Mouse (Mus musculus): ENCODE data around the gene Ppp1r3a. TPM values are rescaled to one million over a fixed set of nuclear protein-coding genes. Genes with fewer than 3 reads are reported as not detected.

The Ppp1r3a gene
- 0.19 and 0.78 TPM in 2 replicates for polyA plus RNA-seq (2015; fragmentation: Nextera tagmentation; extraction: Ambion mirVana)

- Histone ChIP-seq H3K9me3 (no peaks in the 10 kb centered on the region), H3K4me3 (replicated peaks) (no peak within 1 kb of the TSS)
Measured at GRCm38 (mm10) chr6:14754901-14755591, at the start of gene Ppp1r3a. TSS of gene Ppp1r3a (minus strand) at chr6:14755274.

GRCm38 (mm10) chr6:14787157-14787938 is 32.3 kb upstream of the Ppp1r3a start:
- Histone ChIP-seq H3K36me3 (no peaks in the 10 kb centered on the region), H3K4me2 (no peak overlapping the region), H3K9me3 (no peaks in the 10 kb centered on the region), H3K27me3 (replicated peaks) (no peaks in the 10 kb centered on the region), H3K4me3 (replicated peaks) (no peak overlapping the region), H3K9ac (no peak overlapping the region), H3K27ac (peak overlapping the region; percentile 26; the same call in 1 of the 2 replicates), H3K4me1 (no peaks in the 10 kb centered on the region)
- 84% methylated on average over 1 of the region's 1 CpGs for WGBS
- ATAC-seq (ENCODE audit: insufficient read depth, low FRiP score, low read depth), result peak; percentile 92

More at GRCm38 (mm10) chr6:14754901-14755591, at the start of gene Ppp1r3a:
- WGBS, result 78% methylated on average over 7 of the region's 7 CpGs
- Histone ChIP-seq H3K9ac (no peak within 1 kb of the TSS), H3K36me3 (no peaks in the 10 kb centered on the region), H3K27ac (no peak within 1 kb of the TSS), H3K4me1 (no peaks in the 10 kb centered on the region), H3K4me2 (no peak within 1 kb of the TSS), H3K27me3 (replicated peaks) (no peaks in the 10 kb centered on the region)
- no peak for ATAC-seq (ENCODE audit: insufficient read depth, low FRiP score, low read depth)

DNA sequence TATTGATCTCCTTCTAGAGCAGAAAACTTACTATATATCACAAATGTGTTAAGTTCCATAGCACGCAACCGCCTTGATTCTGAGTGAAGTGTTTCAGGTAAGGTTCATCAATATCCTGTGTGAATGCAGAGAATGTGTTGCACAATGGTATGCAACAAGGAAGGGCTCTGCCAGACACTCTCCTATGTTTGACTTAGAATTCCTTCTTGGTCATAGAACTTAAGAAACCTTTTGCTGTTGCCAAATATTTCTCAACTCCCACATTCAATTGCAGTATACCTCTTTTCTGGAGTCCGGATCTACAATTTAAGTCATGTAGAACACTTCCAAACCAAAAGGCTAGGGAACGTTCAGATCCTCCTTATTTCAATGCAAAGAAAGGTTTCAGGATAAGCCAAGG is 22.8 kb upstream of the Ppp1r3a start:
- Histone ChIP-seq H3K4me1 (no peaks in the 10 kb centered on the region), H3K9me3 (no peaks in the 10 kb centered on the region), H3K4me2 (no peak overlapping the region), H3K27ac (no peak overlapping the region), H3K36me3 (no peaks in the 10 kb centered on the region), H3K27me3 (replicated peaks) (no peaks in the 10 kb centered on the region), H3K4me3 (replicated peaks) (no peak overlapping the region), H3K9ac (no peak overlapping the region)
- 87% methylated on average over 4 of the region's 4 CpGs for WGBS
- ATAC-seq (ENCODE audit: insufficient read depth, low FRiP score, low read depth), result no peak

GRCm38 (mm10) chr6:14771717-14772116 is 16.6 kb upstream of the Ppp1r3a start:
- WGBS, result 76% methylated on average over 2 of the region's 2 CpGs
- H3K9me3 ChIP-seq, result no peaks in the 10 kb centered on the region
- no peaks in the 10 kb centered on the region for H3K27me3 ChIP-seq (replicated peaks)
- no peaks in the 10 kb centered on the region for H3K4me1 ChIP-seq
- no peak overlapping the region for H3K4me3 ChIP-seq (replicated peaks)
- no peak for ATAC-seq (ENCODE audit: insufficient read depth, low FRiP score, low read depth)
- no peak overlapping the region for H3K9ac ChIP-seq
- no peak overlapping the region for H3K27ac ChIP-seq
- H3K4me2 ChIP-seq, result no peak overlapping the region
- H3K36me3 ChIP-seq, result no peaks in the 10 kb centered on the region

DNA sequence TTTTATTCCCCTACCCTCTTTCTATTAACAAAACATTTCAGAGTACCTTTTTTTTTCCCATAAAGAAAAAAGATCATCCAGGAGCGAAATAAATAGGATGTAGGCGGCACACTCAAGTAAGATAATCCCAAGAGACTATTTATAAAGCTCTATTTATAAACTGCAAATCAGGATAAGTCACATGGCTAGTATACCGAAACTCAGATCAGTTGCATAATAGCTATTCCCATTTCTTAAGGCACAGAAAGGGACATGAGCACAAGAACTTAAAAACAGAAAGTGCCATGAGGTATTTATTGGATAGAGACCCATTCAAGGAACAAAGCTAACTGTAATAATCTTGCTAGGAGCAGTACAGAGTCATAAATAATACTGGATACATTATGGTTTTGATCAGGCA is 2.4 kb upstream of the Ppp1r3a start:
- H3K36me3 ChIP-seq, result no peaks in the 10 kb centered on the region
- ATAC-seq (ENCODE audit: insufficient read depth, low FRiP score, low read depth), result no peak
- WGBS, result 64% methylated on average over 3 of the region's 3 CpGs

DNA sequence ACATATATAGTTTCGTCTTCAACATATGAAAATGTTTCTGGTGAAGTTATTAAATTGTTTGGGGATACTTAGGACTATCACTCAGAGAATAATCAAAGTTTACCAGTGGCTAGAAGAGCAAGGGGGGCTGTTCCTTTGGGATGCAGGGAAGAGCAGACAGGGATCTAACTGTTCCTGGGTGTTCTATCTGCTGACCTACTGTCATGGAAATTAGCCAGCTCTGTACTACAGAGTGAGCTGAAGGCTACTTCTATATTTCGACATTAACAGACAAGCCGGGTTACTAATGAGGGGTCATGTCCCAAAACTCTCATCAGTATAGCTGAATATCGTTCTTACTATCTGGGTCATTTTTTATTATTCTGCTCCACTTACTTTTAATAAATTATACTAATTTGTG is 1.6 kb downstream of the Ppp1r3a start:
- H3K4me2 ChIP-seq, result no peak overlapping the region
- no peaks in the 10 kb centered on the region for H3K27me3 ChIP-seq (replicated peaks)
- H3K36me3 ChIP-seq, result no peaks in the 10 kb centered on the region
- no peaks in the 10 kb centered on the region for H3K9me3 ChIP-seq
- WGBS, result 66% methylated on average over 4 of the region's 4 CpGs
- no peaks in the 10 kb centered on the region for H3K4me1 ChIP-seq
- H3K9ac ChIP-seq, result no peak overlapping the region
- no peak overlapping the region for H3K4me3 ChIP-seq (replicated peaks)
- no peak for ATAC-seq (ENCODE audit: insufficient read depth, low FRiP score, low read depth)
- H3K27ac ChIP-seq, result no peak overlapping the region

More for the DNA sequence above, 2.4 kb upstream of the Ppp1r3a start:
- Histone ChIP-seq H3K9ac (no peak overlapping the region), H3K4me3 (replicated peaks) (no peak overlapping the region), H3K27ac (no peak overlapping the region), H3K4me2 (no peak overlapping the region), H3K27me3 (replicated peaks) (no peaks in the 10 kb centered on the region), H3K9me3 (no peaks in the 10 kb centered on the region), H3K4me1 (no peaks in the 10 kb centered on the region)

DNA sequence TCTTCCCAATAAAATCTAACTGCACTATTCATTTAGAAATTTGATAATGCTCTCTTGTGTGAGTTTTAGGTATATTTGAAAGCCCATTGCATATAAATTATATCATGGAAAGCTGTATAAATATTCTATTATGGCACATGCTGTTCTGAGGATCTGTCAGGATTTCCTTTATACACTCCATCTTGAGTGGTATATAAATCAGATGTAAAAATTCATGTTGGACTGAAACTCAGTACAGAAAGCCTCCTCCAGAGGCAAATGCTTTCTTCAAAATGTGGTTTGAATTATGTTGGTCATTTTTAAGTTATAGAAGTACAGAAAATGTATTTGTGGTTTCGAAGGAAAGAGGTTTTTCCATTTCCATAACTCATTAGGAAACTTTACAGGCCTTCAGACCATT is 2.9 kb downstream of the Ppp1r3a start:
- ATAC-seq (ENCODE audit: insufficient read depth, low FRiP score, low read depth), result no peak
- H3K4me2 ChIP-seq, result no peak overlapping the region
- H3K27me3 ChIP-seq (replicated peaks), result no peaks in the 10 kb centered on the region
- 50% methylated on average over 1 of the region's 1 CpGs for WGBS
- no peak overlapping the region for H3K27ac ChIP-seq
- H3K4me3 ChIP-seq (replicated peaks), result no peak overlapping the region
- H3K36me3 ChIP-seq, result no peaks in the 10 kb centered on the region
- H3K9ac ChIP-seq, result no peak overlapping the region
- H3K4me1 ChIP-seq, result no peaks in the 10 kb centered on the region
- no peaks in the 10 kb centered on the region for H3K9me3 ChIP-seq

DNA sequence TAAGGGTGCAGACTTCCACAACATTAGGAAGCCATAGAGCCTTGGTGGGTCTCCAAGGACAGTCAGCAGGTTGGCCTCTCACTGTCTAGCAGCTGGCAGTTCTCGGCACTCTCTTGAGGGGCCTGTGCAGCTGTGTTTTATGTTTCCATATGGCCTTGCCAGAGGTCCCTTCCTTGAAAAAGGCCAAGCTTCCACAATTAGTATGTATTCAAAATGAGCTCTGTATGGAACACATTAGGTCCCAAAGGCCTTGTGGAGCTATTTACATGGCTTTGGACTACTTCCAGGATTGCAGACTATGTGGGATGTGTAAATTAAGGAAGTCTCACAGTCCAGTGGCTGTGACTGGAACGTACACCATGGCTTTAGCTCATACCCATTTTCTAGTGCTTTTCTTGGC is 8.1 kb downstream of the Ppp1r3a start:
- Histone ChIP-seq H3K27me3 (replicated peaks) (no peaks in the 10 kb centered on the region), H3K4me3 (replicated peaks) (no peak overlapping the region), H3K4me2 (no peak overlapping the region), H3K36me3 (no peaks in the 10 kb centered on the region), H3K9ac (no peak overlapping the region), H3K4me1 (no peaks in the 10 kb centered on the region), H3K27ac (no peak overlapping the region), H3K9me3 (no peaks in the 10 kb centered on the region)
- no peak for ATAC-seq (ENCODE audit: insufficient read depth, low FRiP score, low read depth)
- 62% methylated on average over 2 of the region's 2 CpGs for WGBS

GRCm38 (mm10) chr6:14736017-14736416 is 19.1 kb downstream of the Ppp1r3a start:
- no peaks in the 10 kb centered on the region for H3K9me3 ChIP-seq
- H3K36me3 ChIP-seq, result no peaks in the 10 kb centered on the region
- no peak overlapping the region for H3K27ac ChIP-seq
- H3K4me3 ChIP-seq (replicated peaks), result no peak overlapping the region
- no peaks in the 10 kb centered on the region for H3K4me1 ChIP-seq
- H3K9ac ChIP-seq, result no peak overlapping the region
- 86% methylated on average over 2 of the region's 2 CpGs for WGBS
- ATAC-seq (ENCODE audit: insufficient read depth, low FRiP score, low read depth), result no peak
- no peaks in the 10 kb centered on the region for H3K27me3 ChIP-seq (replicated peaks)
- H3K4me2 ChIP-seq, result no peak overlapping the region

DNA sequence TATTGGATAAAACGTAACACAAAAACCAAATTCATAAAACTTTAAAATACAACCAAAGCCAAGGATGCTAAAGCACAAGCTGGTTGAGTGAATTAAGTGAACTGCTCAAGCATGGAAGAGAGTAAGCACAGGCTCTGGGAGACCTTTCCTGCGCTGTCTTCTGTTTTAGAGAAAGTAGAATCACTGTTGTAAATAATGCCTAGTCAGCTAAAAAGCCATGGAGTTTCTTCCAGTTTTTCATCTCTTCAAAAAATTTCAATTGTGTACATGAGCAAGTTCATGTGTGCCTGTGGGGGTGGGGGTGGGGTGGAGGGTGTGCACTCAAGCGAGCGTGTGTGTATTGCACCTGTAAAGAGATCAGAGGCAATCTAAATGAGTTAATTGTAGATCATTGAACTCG is 24.1 kb downstream of the Ppp1r3a start:
- ATAC-seq (ENCODE audit: insufficient read depth, low FRiP score, low read depth), result no peak
- H3K4me2 ChIP-seq, result no peak overlapping the region
- no peaks in the 10 kb centered on the region for H3K9me3 ChIP-seq
- no peak overlapping the region for H3K27ac ChIP-seq
- no peaks in the 10 kb centered on the region for H3K27me3 ChIP-seq (replicated peaks)
- 75% methylated on average over 5 of the region's 5 CpGs for WGBS
- no peaks in the 10 kb centered on the region for H3K36me3 ChIP-seq
- no peak overlapping the region for H3K9ac ChIP-seq
- no peaks in the 10 kb centered on the region for H3K4me1 ChIP-seq
- no peak overlapping the region for H3K4me3 ChIP-seq (replicated peaks)

GRCm38 (mm10) chr6:14720772-14721414 is 34.2 kb downstream of the Ppp1r3a start:
- Histone ChIP-seq H3K4me1 (no peaks in the 10 kb centered on the region), H3K9ac (no peak overlapping the region), H3K27me3 (replicated peaks) (no peaks in the 10 kb centered on the region), H3K9me3 (no peaks in the 10 kb centered on the region), H3K4me3 (replicated peaks) (no peak overlapping the region), H3K4me2 (no peak overlapping the region), H3K27ac (no peak overlapping the region), H3K36me3 (no peaks in the 10 kb centered on the region)
- no peak for ATAC-seq (ENCODE audit: insufficient read depth, low FRiP score, low read depth)
- 84% methylated on average over 4 of the region's 4 CpGs for WGBS
